Comparison of ENCODE assay signal across 8 mouse cellular contexts in genomic region chr10:91180761-91181460, GRCm38 (mm10). TPM values are rescaled to one million over a fixed set of nuclear protein-coding genes. Genes with fewer than 3 reads are reported as not detected.
DNase-seq lines count a peak whose midpoint lies in the region; ATAC-seq and TF ChIP-seq lines count a peak whose summit lies in the region.

Gene Tmpo, minus strand, starts transcription at chr10:91181315.

- peaks cover 0 to 13% of the 10 kb centered on the region in 2 experiments; a peak in 2 of 4 replicates for H3K4me1 ChIP-seq in ES-E14 (ENCODE audit: control insufficient read depth in 2 of 2, insufficient read depth in 2 of 2, low read length in 2 of 2, poor library complexity in 1 of 2)
- peaks cover 10% of the 10 kb centered on the region for H3K4me1 ChIP-seq in forebrain, embryonic 11.5 days (replicated peaks; ENCODE audit: control insufficient read depth, insufficient read depth, low read length)
- peaks cover 21% of the 10 kb centered on the region for H3K4me1 ChIP-seq in limb, embryonic 15.5 days
- H3K4me1 ChIP-seq in stomach, embryonic 15.5 days, result peaks cover 18% of the 10 kb centered on the region; the same call in 1 of the 2 replicates

- no peaks in the 10 kb centered on the region for H3K36me3 ChIP-seq in ES-E14 (ENCODE audit: control insufficient read depth, insufficient read depth, low read length, poor library complexity, severe bottlenecking)
- no peaks in the 10 kb centered on the region for H3K36me3 ChIP-seq in forebrain, embryonic 11.5 days (ENCODE audit: control insufficient read depth, insufficient read depth, low read length)
- H3K36me3 ChIP-seq in limb, embryonic 15.5 days, result no peaks in the 10 kb centered on the region
- no peaks in the 10 kb centered on the region for H3K36me3 ChIP-seq in stomach, embryonic 15.5 days

- ATAC-seq in forebrain, embryonic 11.5 days (replicated peaks; ENCODE audit: low FRiP score), result peak; percentile 6; the same call in 1 of the 2 replicates
- no peak for ATAC-seq in limb, embryonic 15.5 days (ENCODE audit: insufficient number of reproducible peaks, low FRiP score, low TSS enrichment, low read depth)
- no peak for ATAC-seq in stomach, embryonic 15.5 days (ENCODE audit: insufficient read depth, low FRiP score, low read depth)

- in situ Hi-C loops in ES-E14 (cut with MboI; ENCODE audit: low sequenced_read_pairs in 2 of 2, unreplicated experiment in 2 of 2), result no loop called here

- H3K27me3 ChIP-seq in forebrain, embryonic 11.5 days (ENCODE audit: control insufficient read depth, insufficient read depth, low read length), result no peaks in the 10 kb centered on the region
- H3K27me3 ChIP-seq in limb, embryonic 15.5 days, result no peaks in the 10 kb centered on the region
- no peaks in the 10 kb centered on the region for H3K27me3 ChIP-seq in stomach, embryonic 15.5 days (replicated peaks)

- peak within 1 kb of the TSS; percentile 44 for H3K4me2 ChIP-seq in forebrain, embryonic 11.5 days (ENCODE audit: low read depth, low read length, severe bottlenecking)
- H3K4me2 ChIP-seq in limb, embryonic 15.5 days, result peak within 1 kb of the TSS; percentile 40
- peak within 1 kb of the TSS; percentile 58 for H3K4me2 ChIP-seq in stomach, embryonic 15.5 days

- H3K4me3 ChIP-seq in ES-E14 (ENCODE audit: insufficient read depth in 1 of 2, low read depth in 1 of 2, low read length in 2 of 2, poor library complexity in 1 of 2, severe bottlenecking in 1 of 2), result peak within 1 kb of the TSS; percentile 63 to 91
- H3K4me3 ChIP-seq in forebrain, embryonic 11.5 days (ENCODE audit: low read depth, low read length), result peak within 1 kb of the TSS; percentile 46
- H3K4me3 ChIP-seq in limb, embryonic 15.5 days, result peak within 1 kb of the TSS; percentile 58
- peak within 1 kb of the TSS; percentile 57 for H3K4me3 ChIP-seq in stomach, embryonic 15.5 days (replicated peaks)

- H3K27ac ChIP-seq in ES-E14 (ENCODE audit: insufficient read depth, low read depth, low read length, poor library complexity, severe bottlenecking), result peak within 1 kb of the TSS; percentile 99
- peak within 1 kb of the TSS; percentile 99 for H3K27ac ChIP-seq in forebrain, embryonic 11.5 days (ENCODE audit: low read depth, low read length)
- H3K27ac ChIP-seq in limb, embryonic 15.5 days, result peak within 1 kb of the TSS; percentile 100
- H3K27ac ChIP-seq in stomach, embryonic 15.5 days, result peak within 1 kb of the TSS; percentile 100

- H3K9ac ChIP-seq in ES-E14 (ENCODE audit: insufficient read depth, low read depth, low read length, poor library complexity, severe bottlenecking), result peak within 1 kb of the TSS; percentile 97
- peak within 1 kb of the TSS; percentile 72 for H3K9ac ChIP-seq in forebrain, embryonic 11.5 days (ENCODE audit: low read length)
- H3K9ac ChIP-seq in limb, embryonic 15.5 days, result peak within 1 kb of the TSS; percentile 63
- peak within 1 kb of the TSS; percentile 52; the same call in 1 of the 2 replicates for H3K9ac ChIP-seq in stomach, embryonic 15.5 days

- no peaks in the 10 kb centered on the region for H3K9me3 ChIP-seq in ES-E14 (ENCODE audit: control insufficient read depth, insufficient read depth, low read depth, low read length)
- H3K9me3 ChIP-seq in forebrain, embryonic 11.5 days (ENCODE audit: control insufficient read depth, low read length), result no peaks in the 10 kb centered on the region
- H3K9me3 ChIP-seq in limb, embryonic 15.5 days, result no peaks in the 10 kb centered on the region
- no peaks in the 10 kb centered on the region for H3K9me3 ChIP-seq in stomach, embryonic 15.5 days

- 11% methylated on average over 18 of the region's 18 CpGs for WGBS in forebrain, embryonic 11.5 days
- 7% methylated on average over 18 of the region's 18 CpGs for WGBS in limb, embryonic 15.5 days
- WGBS in stomach, embryonic 15.5 days, result 8% methylated on average over 18 of the region's 18 CpGs

- no peak for DNase-seq in frontal cortex, adult 2 months (ENCODE audit: extremely low spot score in 1 of 2, low spot score in 1 of 2)
- no peak for DNase-seq in frontal cortex, postnatal 10 days (ENCODE audit: low spot score in 2 of 2)
- DNase-seq in ES-E14 (ENCODE audit: low read depth, low spot score), result no peak
- DNase-seq in forebrain, embryonic 11.5 days (ENCODE audit: low spot score), result no peak
- no peak for DNase-seq in heart, postnatal 4 days
- DNase-seq in kidney, adult 11 months, result no peak

TF ChIP-seq in ES-E14, 5 proteins besides CTCF, POLR2A, EP300 and RAD21:
- TF ChIP-seq HCFC1 (IDR thresholded peaks at IDR 0.05; ENCODE audit: borderline replicate concordance, insufficient read depth, low read length), result no peak
- peak; percentile 69; the same call in 1 of the 2 replicates for TF ChIP-seq ZNF384 (IDR thresholded peaks at IDR 0.05; ENCODE audit: low read depth, low read length)
- TF ChIP-seq MAFK (IDR thresholded peaks at IDR 0.05; ENCODE audit: insufficient read depth, low read depth, low read length), result no peak
- TF ChIP-seq CHD2 (IDR thresholded peaks at IDR 0.05; ENCODE audit: low read depth, low read length), result no peak
- TF ChIP-seq ZC3H11A (IDR thresholded peaks at IDR 0.05; ENCODE audit: borderline replicate concordance, low read depth, low read length), result no peak

RNA-seq across cellular contexts. Expression of gene Tmpo, which starts in this region (rescaled TPM):
- 44.1 and 47.8 TPM in 2 replicates for polyA plus RNA-seq in frontal cortex, adult 2 months (2012; rRNA removed)
- 176 and 189 TPM in 2 replicates for total RNA-seq in ES-E14 (2012; rRNA removed)
- 433 and 456 TPM in 2 replicates for polyA plus RNA-seq in forebrain, embryonic 11.5 days (2014; fragmentation: Nextera tagmentation; extraction: Ambion mirVana)
- 100 to 1,000 TPM; 186 to 192 TPM for total RNA-seq in heart, postnatal 4 days (2021)
- 162 and 201 TPM in 2 replicates for polyA plus RNA-seq in limb, embryonic 15.5 days (2015; fragmentation: Nextera tagmentation; extraction: Ambion mirVana)
- polyA plus RNA-seq in stomach, embryonic 15.5 days (2015; fragmentation: Nextera tagmentation; extraction: Ambion mirVana), result 196 and 217 TPM in 2 replicates
